Comparison of ENCODE assay signal across 8 mouse cellular contexts in the genomic region with DNA sequence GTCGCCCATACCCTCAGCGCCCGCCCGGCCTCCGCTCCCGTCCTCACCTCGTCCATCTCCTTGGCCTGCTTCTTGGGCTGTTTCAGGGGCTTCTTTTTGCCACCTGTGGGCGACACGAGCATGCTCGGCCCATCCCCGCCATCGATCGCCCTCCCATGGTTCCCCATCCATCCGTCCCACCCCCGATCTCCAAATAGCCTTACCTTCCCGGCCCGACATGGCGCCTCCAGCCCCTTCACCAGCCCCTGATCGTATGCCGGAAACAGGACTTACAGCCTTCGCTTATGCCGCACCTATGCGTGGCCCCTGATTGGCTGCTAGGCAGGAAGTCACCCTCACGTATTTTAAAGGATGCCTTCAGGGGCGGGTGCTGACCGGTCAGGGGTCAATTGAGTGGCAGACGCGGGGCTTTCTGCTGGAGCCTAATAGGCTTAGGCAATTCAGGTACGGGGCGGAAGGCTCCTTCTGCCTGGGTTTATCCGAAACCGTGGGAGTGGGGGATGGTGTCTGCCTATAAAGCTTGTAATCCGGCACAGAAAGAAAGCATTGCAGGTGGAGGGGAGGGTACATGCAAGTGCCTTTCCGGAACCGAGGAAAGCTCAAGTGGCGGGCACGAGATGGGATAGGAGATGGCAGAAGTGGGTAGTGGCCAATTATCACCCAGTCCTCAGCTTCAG. TPM values are rescaled to one million over a fixed set of nuclear protein-coding genes. Genes with fewer than 3 reads are reported as not detected.
DNase-seq lines count a peak whose midpoint lies in the region; ATAC-seq and TF ChIP-seq lines count a peak whose summit lies in the region.

A gene (plus strand): TSS at position 370 of the 677 bp plus-strand sequence.
A gene (minus strand): TSS at position 464 of the 677 bp plus-strand sequence.

- no peaks in the 10 kb centered on the region for H3K9me3 ChIP-seq in megakaryocyte, embryonic 14.5 days

- H3K36me3 ChIP-seq in megakaryocyte, embryonic 14.5 days (replicated peaks; ENCODE audit: low read length), result peaks cover 36% of the 10 kb centered on the region

- no peaks in the 10 kb centered on the region for H3K27me3 ChIP-seq in megakaryocyte, embryonic 14.5 days (replicated peaks)

- TF ChIP-seq POLR2A in cortical plate, adult 2 months (IDR thresholded peaks at IDR 0.05; ENCODE audit: extremely low read depth, insufficient read depth, low read length), result peak; percentile 96

- peak; percentile 99 for ATAC-seq in inflammation-experienced regulatory T-cells, adult 6 months

- peak; percentile 79 for DNase-seq in adipocyte (ENCODE audit: low spot score)
- peak; percentile 65 for DNase-seq in gastrocnemius, postnatal 10 days
- DNase-seq in left cerebral cortex, adult 9 months (ENCODE audit: low spot score in 2 of 2), result peak; percentile 79 to 93
- peak; percentile 91 for DNase-seq in right cerebral cortex, adult 2 months (ENCODE audit: low spot score in 2 of 2)
- peak; percentile 68 for DNase-seq in urinary bladder, postnatal 25 days (ENCODE audit: low spot score)

- no peak for TF ChIP-seq CTCF in cortical plate, adult 2 months (IDR thresholded peaks at IDR 0.05; ENCODE audit: extremely low read depth, insufficient read depth, low read length)

- H3K27ac ChIP-seq in cortical plate, adult 2 months (ENCODE audit: insufficient read depth, low read length), result no peak within 1 kb of the TSS

- peak within 1 kb of the TSS; percentile 48 for H3K4me3 ChIP-seq in cortical plate, adult 2 months (ENCODE audit: insufficient read depth, low read length)
- peak within 1 kb of the TSS; percentile 96 for H3K4me3 ChIP-seq in megakaryocyte, embryonic 14.5 days (replicated peaks)

- H3K4me1 ChIP-seq in cortical plate, adult 2 months (ENCODE audit: control insufficient read depth, insufficient read depth, low read length), result peaks cover 3% of the 10 kb centered on the region; the same call in 1 of the 2 replicates
- peaks cover 52% of the 10 kb centered on the region for H3K4me1 ChIP-seq in megakaryocyte, embryonic 14.5 days

RNA-seq across cellular contexts. Expression of the first gene that starts in this region (rescaled TPM):
- polyA plus RNA-seq in cortical plate, adult 2 months (2012; rRNA removed), result 6.2 and 6.3 TPM in 2 replicates
- total RNA-seq in gastrocnemius, postnatal 10 days (2021), result 1 to 10 TPM; 7.1 to 7.6 TPM
- 10 to 100 TPM; 12.1 to 15.5 (median 12.3) TPM for polyA plus RNA-seq in inflammation-experienced regulatory T-cells, adult 6 months (2017; shearing (Covaris generic))
- polyA plus RNA-seq in megakaryocyte, embryonic 14.5 days (2012; ENCODE audit: insufficient read depth, low replicate concordance), result 3.8 TPM in 1 of 2 replicates, not detected in the other

RNA-seq across cellular contexts. Expression of the second gene that starts in this region (rescaled TPM):
- 206 and 214 TPM in 2 replicates for polyA plus RNA-seq in cortical plate, adult 2 months (2012; rRNA removed)
- 100 to 1,000 TPM; 213 to 219 TPM for total RNA-seq in gastrocnemius, postnatal 10 days (2021)
- polyA plus RNA-seq in inflammation-experienced regulatory T-cells, adult 6 months (2017; shearing (Covaris generic)), result 100 to 1,000 TPM; 763 to 998 (median 907) TPM
- 28.0 and 687 TPM in 2 replicates for polyA plus RNA-seq in megakaryocyte, embryonic 14.5 days (2012; ENCODE audit: insufficient read depth, low replicate concordance)
